Mouse (Mus musculus): ENCODE results near the gene Crb1. TPM values are rescaled to one million over a fixed set of nuclear protein-coding genes. Genes with fewer than 3 reads are reported as not detected.

Gene Crb1
- polyA plus RNA-seq, 1 experiment, result 0.32 TPM

GRCm38 (mm10) chr1:139156397-139156796 lies 220.5 kb downstream of the Crb1 start:
- DNase-seq, result no peak
- WGBS, result 13% methylated on average over 3 of the region's 3 CpGs
- TF ChIP-seq POLR2A (IDR thresholded peaks at IDR 0.05; ENCODE audit: borderline replicate concordance, extremely low read depth, low read depth, low read length) (no peak), CTCF (IDR thresholded peaks at IDR 0.05; ENCODE audit: insufficient read depth, low read length) (peak; percentile 49; the same call in 1 of the 2 replicates)
- Histone ChIP-seq H3K4me1 (ENCODE audit: control insufficient read depth, insufficient read depth, low read length) (no peaks in the 10 kb centered on the region; the same call in 1 of the 2 replicates), H3K4me3 (replicated peaks; ENCODE audit: extremely low read depth, low read depth, low read length) (peak overlapping the region; percentile 23)

GRCm38 (mm10) chr1:139153493-139153892 lies 223.4 kb downstream of the Crb1 start:
- TF ChIP-seq POLR2A (IDR thresholded peaks at IDR 0.05; ENCODE audit: borderline replicate concordance, extremely low read depth, low read depth, low read length), result no peak
- no peak for TF ChIP-seq CTCF (IDR thresholded peaks at IDR 0.05; ENCODE audit: insufficient read depth, low read length)
- WGBS, result 71% methylated on average over 6 of the region's 6 CpGs
- Histone ChIP-seq H3K4me3 (replicated peaks; ENCODE audit: extremely low read depth, low read depth, low read length) (no peak overlapping the region), H3K4me1 (ENCODE audit: control insufficient read depth, insufficient read depth, low read length) (no peaks in the 10 kb centered on the region; the same call in 1 of the 2 replicates)
- DNase-seq, result no peak

DNA sequence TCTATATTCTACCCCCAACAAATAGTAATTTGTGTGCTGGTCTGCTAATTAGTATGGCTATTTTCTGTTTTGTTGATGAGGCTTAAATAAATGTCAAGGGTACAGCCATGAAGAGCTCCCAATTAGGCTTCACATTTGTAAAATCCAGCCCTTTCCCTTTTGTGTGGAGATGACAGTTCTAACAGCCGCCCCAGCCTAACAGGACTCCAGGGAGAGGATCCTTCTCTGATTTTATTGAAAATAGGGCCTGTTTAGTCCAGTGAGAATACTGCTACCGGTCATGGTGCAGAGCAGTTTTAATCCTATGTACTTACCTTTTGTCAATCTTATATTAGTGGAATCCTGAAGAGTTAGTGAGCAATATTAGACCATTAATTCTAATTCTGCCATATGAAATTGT lies 223.9 kb downstream of the Crb1 start:
- no peaks in the 10 kb centered on the region; the same call in 1 of the 2 replicates for H3K4me1 ChIP-seq (ENCODE audit: control insufficient read depth, insufficient read depth, low read length)
- TF ChIP-seq POLR2A (IDR thresholded peaks at IDR 0.05; ENCODE audit: borderline replicate concordance, extremely low read depth, low read depth, low read length), result no peak
- no peak for TF ChIP-seq CTCF (IDR thresholded peaks at IDR 0.05; ENCODE audit: insufficient read depth, low read length)
- 94% methylated on average over 2 of the region's 2 CpGs for WGBS
- no peak overlapping the region for H3K4me3 ChIP-seq (replicated peaks; ENCODE audit: extremely low read depth, low read depth, low read length)
- DNase-seq, result no peak

Other genes with a start within 250 kb of the Crb1 start
- gene Zbtb41, start 45.2 kb upstream of the Crb1 start, polyA plus RNA-seq (2012; rRNA removed), result 2.7 and 4.0 TPM in 2 replicates
- gene Aspm, start 77.7 kb upstream of the Crb1 start, polyA plus RNA-seq (2012; rRNA removed), result 0.12 and 0.24 TPM in 2 replicates
- gene F13b, start 124.6 kb upstream of the Crb1 start, polyA plus RNA-seq (2012; rRNA removed), result not detected in 2 replicates
- not detected in 2 replicates for gene Cfhr1, start 183.2 kb upstream of the Crb1 start, polyA plus RNA-seq (2012; rRNA removed)